Mouse (Mus musculus): ENCODE measurements around the gene Zfp239. TPM values are rescaled to one million over a fixed set of nuclear protein-coding genes. Genes with fewer than 3 reads are reported as not detected.
A peak's percentile ranks its signal among the peaks of the same experiment; 100 is the strongest.
"Not testable (repeated sequence)": the region's sequence is repeated elsewhere in the genome, so short reads cannot be mapped to it uniquely, and the experiment has no call there.

Gene Zfp239
- polyA plus RNA-seq, 1 experiment from 2014 or later: 12.5 TPM

DNA sequence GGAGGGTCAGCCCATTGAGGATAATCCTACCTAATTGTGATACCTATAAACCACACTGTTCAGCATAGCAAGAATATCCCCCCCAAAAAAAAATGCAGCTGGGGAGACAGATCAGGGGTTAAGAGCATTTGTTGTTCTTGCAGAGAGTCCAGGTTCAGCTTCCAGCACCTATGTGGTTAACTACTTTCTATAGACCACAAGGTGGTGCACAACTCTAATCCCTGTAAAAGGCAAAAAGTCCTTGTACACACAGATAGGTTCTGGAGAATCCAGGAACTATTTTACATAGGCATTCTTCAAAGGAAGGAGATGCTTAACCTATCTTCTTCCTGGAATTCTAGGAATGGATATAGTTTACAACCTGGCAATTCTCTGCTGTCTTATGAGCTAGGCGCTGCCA lies 3.9 kb upstream of the Zfp239 start:
- Histone ChIP-seq H3K27ac (replicated peaks) (no peak overlapping the region), H3K36me3 (no peaks in the 10 kb centered on the region), H3K27me3 (ENCODE audit: low read depth, poor library complexity, severe bottlenecking) (no peaks in the 10 kb centered on the region), H3K9me3 (replicated peaks) (no peaks in the 10 kb centered on the region), H3K4me3 (no peak overlapping the region), H3K4me1 (peaks cover 1% of the 10 kb centered on the region; the same call in 1 of the 2 replicates)
- no peak for DNase-seq (ENCODE audit: low spot score)
- 95% methylated on average over 1 of the region's 1 CpGs for WGBS

DNA sequence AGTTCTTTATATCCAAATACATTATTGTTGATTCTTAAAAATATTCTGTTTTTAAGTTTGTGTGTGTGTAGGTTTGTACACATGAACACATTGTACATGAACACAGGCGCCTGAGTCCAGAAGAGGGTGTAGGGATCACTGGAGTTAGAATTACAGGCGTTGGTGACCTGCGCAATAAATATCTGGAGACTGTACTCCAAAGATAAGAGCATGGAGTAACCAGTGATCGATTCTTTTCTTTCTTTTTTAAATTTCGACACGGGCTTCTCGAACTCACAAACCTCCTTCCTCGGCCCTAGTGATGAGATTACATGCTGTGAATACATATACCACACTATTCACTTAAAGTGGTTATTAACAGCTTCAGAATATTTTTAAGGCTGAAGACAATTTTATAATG lies 565 bp downstream of the Zfp239 start:
- no peak for DNase-seq (ENCODE audit: low spot score)
- H3K36me3 ChIP-seq: no peaks in the 10 kb centered on the region
- peak overlapping the region; percentile 83 for H3K4me3 ChIP-seq
- no peaks in the 10 kb centered on the region for H3K9me3 ChIP-seq (replicated peaks)
- 0 out of 2 replicates have a peak overlapping the region, but pooled peaks have one; percentile 88 for H3K27ac ChIP-seq (replicated peaks)
- H3K4me1 ChIP-seq: peaks cover 9% of the 10 kb centered on the region
- H3K27me3 ChIP-seq (ENCODE audit: low read depth, poor library complexity, severe bottlenecking): no peaks in the 10 kb centered on the region
- WGBS: 79% methylated on average over 8 of the region's 8 CpGs

DNA sequence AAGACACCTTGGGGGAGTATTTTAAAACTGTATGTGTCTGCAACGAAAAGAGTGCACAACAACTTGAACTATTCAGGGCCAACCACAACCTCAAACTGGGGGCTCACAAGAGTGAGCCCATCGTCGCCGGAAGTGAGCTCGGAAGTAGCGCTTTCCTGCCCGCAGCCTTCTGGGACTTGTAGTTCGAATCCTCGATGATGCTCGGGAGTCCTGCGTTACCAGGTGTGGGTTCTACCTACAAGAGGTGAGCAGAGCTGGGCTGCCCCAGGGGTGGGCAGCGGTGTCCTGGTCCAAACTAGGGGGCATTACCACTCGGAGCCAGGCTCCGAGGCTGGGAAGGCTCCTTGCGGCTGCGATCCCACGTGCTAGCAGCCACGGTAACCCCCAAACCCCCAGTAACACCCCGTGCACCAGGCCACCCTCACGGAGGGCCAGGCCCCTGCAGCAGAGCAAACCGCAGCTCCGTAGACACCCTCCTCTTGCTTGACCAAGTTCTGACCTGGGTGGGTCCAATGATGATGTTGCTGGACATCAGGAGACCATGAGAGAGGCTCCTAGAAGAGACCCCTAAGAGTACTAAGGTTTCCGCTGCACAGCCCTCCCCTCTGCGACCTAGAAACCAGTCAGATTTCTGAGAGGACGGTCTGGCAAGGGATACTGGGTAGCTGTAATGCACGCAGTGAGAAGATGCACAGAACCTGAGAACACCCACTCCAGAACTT lies 1.2 kb downstream of the Zfp239 start:
- peak; percentile 77 for DNase-seq (ENCODE audit: low spot score)

DNA sequence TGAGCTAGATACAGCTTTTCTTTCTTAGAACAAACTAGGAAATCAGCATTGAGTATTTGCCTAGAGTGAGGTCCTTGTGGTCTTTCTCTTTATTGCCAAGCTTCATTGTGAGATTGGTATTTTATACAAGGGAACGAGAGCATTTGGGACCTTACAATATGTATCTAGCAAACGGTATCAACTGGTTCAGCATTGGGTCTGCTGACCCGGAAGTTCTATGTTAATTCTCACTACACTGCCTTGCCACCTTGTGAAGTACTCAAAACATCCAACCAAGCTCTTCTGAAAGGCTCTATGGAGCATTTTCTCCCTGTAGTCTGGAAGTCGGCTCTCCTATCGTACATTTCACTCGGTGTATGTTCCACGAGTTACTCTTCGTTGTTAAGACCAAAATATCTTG lies 1.9 kb downstream of the Zfp239 start:
- Histone ChIP-seq H3K4me1 (peaks cover 9% of the 10 kb centered on the region), H3K9me3 (replicated peaks) (no peaks in the 10 kb centered on the region), H3K27me3 (ENCODE audit: low read depth, poor library complexity, severe bottlenecking) (no peaks in the 10 kb centered on the region), H3K27ac (replicated peaks) (0 out of 2 replicates have a peak overlapping the region, but pooled peaks have one; percentile 88), H3K36me3 (no peaks in the 10 kb centered on the region), H3K4me3 (peak overlapping the region; percentile 83)
- 92% methylated on average over 8 of the region's 8 CpGs for WGBS
- DNase-seq (ENCODE audit: low spot score): no peak

More for the DNA sequence above, 1.2 kb downstream of the Zfp239 start:
- H3K9me3 ChIP-seq (replicated peaks): no peaks in the 10 kb centered on the region
- H3K4me1 ChIP-seq: peaks cover 9% of the 10 kb centered on the region
- no peaks in the 10 kb centered on the region for H3K27me3 ChIP-seq (ENCODE audit: low read depth, poor library complexity, severe bottlenecking)
- H3K4me3 ChIP-seq: peak overlapping the region; percentile 83
- WGBS: 3% methylated on average over 26 of the region's 26 CpGs
- no peaks in the 10 kb centered on the region for H3K36me3 ChIP-seq
- peak overlapping the region; percentile 88 for H3K27ac ChIP-seq (replicated peaks)

DNA sequence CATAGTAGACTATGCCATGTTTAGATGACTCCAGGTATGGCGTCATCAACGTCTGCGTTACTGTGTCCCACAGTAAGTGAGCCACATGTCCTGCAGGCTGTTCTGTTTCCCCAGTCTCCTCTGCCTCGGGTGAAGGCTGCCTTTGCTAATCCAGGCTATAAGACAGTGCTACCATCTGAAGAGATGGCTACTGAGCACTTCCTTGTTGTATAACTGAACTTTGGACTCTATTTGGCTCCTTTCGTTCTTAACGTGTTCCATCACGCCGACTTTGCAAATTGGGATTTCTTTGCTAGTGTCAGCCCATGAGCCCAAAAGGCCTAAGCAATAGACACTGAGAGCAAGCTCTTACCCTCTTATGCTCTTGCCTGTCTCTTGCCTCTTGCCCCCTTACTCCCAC lies 6.3 kb downstream of the Zfp239 start:
- Histone ChIP-seq H3K36me3 (peaks cover 18% of the 10 kb centered on the region), H3K27me3 (ENCODE audit: low read depth, poor library complexity, severe bottlenecking) (no peaks in the 10 kb centered on the region), H3K9me3 (replicated peaks) (no peaks in the 10 kb centered on the region), H3K27ac (replicated peaks) (no peak overlapping the region), H3K4me1 (peaks cover 6% of the 10 kb centered on the region), H3K4me3 (no peak overlapping the region)
- no peak for DNase-seq (ENCODE audit: low spot score)
- WGBS: 93% methylated on average over 8 of the region's 8 CpGs

DNA sequence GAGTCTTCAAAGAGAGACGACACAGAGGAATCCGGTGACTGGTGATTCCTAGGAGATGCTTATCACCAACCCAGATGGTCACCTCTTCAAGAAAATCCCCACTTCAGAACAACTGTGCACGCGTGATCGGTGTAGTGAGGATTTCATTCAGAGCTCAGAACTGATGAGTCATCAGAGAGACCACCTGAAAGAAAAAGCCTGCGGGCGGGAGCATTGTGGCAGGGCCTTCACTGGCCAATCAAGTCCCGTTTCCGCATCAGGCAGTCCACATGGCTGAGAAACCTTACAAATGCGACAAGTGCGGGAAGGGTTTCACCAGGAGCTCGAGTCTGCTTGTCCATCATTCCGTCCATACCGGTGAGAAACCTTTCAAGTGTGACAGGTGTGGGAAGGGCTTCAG lies 9.1 kb downstream of the Zfp239 start:
- Histone ChIP-seq H3K27ac (replicated peaks) (no peak overlapping the region), H3K9me3 (replicated peaks) (no peaks in the 10 kb centered on the region), H3K4me3 (no peak overlapping the region), H3K36me3 (peaks cover 18% of the 10 kb centered on the region), H3K27me3 (ENCODE audit: low read depth, poor library complexity, severe bottlenecking) (no peaks in the 10 kb centered on the region), H3K4me1 (no peaks in the 10 kb centered on the region)
- WGBS: 82% methylated on average over 14 of the region's 14 CpGs
- DNase-seq (ENCODE audit: low spot score): no peak

DNA sequence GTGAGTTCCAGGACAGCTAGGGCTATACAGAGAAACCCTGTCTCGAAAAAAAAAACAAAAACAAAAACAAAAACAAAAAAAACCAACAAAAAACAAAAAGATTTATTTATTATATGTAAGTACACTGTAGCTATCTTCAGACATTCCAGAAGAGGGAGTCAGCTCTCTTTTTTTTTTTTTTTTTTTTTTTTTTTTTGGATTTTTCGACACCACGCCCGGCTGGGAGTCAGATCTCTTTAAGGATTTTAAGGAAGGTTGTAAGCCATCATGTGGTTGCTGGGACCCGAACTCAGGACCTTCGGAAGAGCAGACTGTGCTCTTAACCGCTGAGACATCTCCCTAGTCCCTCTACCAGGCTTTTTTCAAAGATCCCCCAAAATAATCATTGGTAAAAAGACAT lies 11.6 kb downstream of the Zfp239 start:
- WGBS: 90% methylated on average over 7 of the region's 7 CpGs

DNA sequence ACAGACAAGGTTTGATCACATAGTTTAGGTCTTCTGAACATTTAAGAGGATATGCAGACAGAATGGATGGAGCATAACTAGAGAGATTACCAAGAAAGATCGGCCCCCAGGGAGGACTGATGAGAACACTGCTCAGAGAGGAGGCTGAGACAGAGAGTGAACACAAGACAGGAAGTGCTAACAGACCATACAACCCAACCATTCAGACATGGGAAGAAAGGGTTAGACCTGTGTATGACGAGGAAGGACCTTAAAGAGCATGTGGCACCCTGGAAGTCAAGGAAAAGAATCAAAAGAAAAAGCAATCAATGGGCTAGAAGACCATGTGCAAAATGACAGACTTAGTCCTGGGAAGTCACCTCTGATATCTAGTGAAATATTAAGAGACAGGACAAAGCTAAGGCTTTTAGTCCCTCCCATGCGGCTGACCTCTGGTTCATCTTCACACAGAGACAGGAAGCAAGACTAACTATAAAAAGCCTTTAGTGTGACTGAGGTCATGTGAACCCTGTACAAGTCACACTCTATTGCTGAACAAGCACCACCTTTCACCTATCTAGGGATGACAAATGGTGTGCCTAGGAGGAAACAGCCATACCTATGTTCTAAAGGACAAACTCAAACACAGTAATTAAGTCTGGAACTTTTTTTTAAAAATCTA lies 12.9 kb downstream of the Zfp239 start:
- H3K4me1 ChIP-seq: peaks cover 4% of the 10 kb centered on the region; the same call in 1 of the 2 replicates
- H3K4me3 ChIP-seq: no peak overlapping the region
- DNase-seq (ENCODE audit: low spot score): no peak
- no peaks in the 10 kb centered on the region for H3K9me3 ChIP-seq (replicated peaks)
- no peak overlapping the region for H3K27ac ChIP-seq (replicated peaks)
- no peaks in the 10 kb centered on the region for H3K27me3 ChIP-seq (ENCODE audit: low read depth, poor library complexity, severe bottlenecking)
- H3K36me3 ChIP-seq: peaks cover 18% of the 10 kb centered on the region
- 84% methylated on average over 3 of the region's 3 CpGs for WGBS

More for the DNA sequence above, 11.6 kb downstream of the Zfp239 start:
- not testable (repeated sequence) for DNase-seq (ENCODE audit: low spot score); H3K27me3 ChIP-seq (ENCODE audit: low read depth, poor library complexity, severe bottlenecking); H3K27ac ChIP-seq (replicated peaks); H3K9me3 ChIP-seq (replicated peaks); H3K4me1 ChIP-seq; H3K4me3 ChIP-seq
- H3K36me3 ChIP-seq: peaks cover 18% of the 10 kb centered on the region

DNA sequence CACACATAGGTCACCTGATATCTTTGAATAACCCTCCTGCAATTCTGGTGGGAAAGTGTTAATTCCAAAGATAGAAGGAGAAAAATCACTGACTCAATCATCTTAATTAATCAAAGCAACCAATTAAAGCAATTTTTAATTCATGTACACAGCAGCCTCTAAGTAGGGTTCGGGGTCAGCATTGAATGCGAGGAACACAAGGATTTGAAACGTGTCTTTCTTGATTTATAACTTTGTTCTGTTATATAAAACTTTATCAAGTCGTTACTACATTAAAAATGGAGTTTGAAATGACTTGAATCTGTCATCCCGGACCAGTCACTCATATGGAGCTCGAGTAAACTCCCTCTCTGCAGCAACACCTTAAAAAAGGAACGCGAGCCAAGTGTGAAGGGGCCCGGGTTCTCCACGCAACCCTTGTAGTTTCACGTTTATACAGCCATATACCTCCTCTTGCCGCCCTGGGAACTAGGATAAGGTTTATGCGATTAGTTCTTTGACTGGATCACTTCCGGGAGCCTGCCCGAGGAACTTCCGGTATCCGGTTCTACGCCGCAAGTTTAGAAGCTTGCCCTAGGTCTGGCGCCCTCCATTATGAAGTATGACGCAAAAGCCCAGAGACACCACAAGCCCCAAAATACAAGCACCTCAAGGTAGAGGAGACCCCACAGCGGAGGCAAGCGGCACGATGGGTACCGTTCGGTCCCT lies 17.0 kb downstream of the Zfp239 start:
- no peaks in the 10 kb centered on the region for H3K9me3 ChIP-seq (replicated peaks)
- no peaks in the 10 kb centered on the region for H3K36me3 ChIP-seq
- 13% methylated on average over 26 of the region's 26 CpGs for WGBS
- peak overlapping the region; percentile 59 for H3K4me3 ChIP-seq
- H3K4me1 ChIP-seq: peaks cover 21% of the 10 kb centered on the region
- peak overlapping the region; percentile 96 for H3K27ac ChIP-seq (replicated peaks)
- DNase-seq (ENCODE audit: low spot score): no peak
- no peaks in the 10 kb centered on the region for H3K27me3 ChIP-seq (ENCODE audit: low read depth, poor library complexity, severe bottlenecking)

DNA sequence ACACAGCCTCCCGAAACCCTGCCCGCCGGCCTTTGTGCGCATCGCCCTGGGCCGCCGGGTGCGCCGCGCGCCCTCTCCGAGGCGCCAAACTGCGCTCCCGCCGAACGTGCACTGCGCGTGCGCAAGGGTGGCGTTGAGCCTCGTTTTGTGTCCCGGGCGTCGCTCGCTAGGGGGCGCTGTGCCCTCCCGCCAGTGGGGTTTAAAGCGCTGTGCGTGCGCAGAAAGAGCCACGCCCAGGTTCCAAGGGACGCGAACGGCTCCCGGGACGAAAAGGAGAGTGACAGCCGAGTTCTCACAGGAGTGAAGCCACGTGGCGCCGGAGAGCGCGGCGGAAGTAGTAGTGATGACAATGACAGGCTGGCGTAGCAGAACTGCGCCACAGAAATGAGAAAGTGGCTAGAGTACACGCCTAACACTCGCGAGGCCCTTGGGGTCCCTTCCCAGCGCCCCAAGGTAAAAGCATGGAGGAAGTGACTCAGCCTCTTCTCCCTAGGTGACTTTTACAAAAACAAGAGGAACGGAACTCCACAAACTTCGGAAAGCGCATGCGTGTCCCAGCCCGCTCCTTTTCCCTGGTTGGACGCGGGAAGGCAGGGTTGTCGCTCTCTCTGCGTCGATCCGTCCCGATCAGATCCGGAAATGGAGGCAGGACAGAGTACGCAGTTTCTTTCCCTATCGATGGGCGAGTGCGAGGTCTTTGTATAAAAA lies 17.7 kb downstream of the Zfp239 start:
- H3K36me3 ChIP-seq: no peaks in the 10 kb centered on the region
- peaks cover 21% of the 10 kb centered on the region for H3K4me1 ChIP-seq
- whole genome bisulfite sequencing: under 1% methylated on average over 67 of the region's 67 CpGs
- H3K27me3 ChIP-seq (ENCODE audit: low read depth, poor library complexity, severe bottlenecking): no peaks in the 10 kb centered on the region
- peak overlapping the region; percentile 59 for H3K4me3 ChIP-seq
- no peaks in the 10 kb centered on the region for H3K9me3 ChIP-seq (replicated peaks)
- DNase-seq (ENCODE audit: low spot score): peak; percentile 100
- peak overlapping the region; percentile 96 for H3K27ac ChIP-seq (replicated peaks)

DNA sequence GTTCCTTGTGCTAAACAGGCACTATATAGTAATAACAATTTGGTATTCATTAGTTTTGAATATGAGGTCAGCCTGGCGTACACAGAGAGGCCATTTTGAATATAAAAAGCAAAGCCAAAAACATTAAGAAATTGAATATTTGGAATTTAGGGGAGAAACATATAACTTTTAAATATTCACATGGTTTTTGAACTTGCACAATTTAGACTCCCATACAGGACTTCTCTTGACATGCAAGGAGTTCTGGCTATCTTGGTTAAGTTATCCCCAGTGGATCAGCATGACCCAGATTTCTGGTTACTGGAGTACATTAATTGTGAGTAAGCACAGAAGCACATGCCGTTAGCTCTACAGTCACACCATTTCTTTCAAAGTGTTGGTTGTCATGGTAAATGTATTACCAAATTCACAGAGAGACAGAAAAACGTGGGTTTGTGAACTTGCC lies 18.5 kb downstream of the Zfp239 start:
- DNase-seq (ENCODE audit: low spot score): no peak
- peaks cover 21% of the 10 kb centered on the region for H3K4me1 ChIP-seq
- H3K4me3 ChIP-seq: peak overlapping the region; percentile 59
- H3K36me3 ChIP-seq: no peaks in the 10 kb centered on the region
- peak overlapping the region; percentile 96 for H3K27ac ChIP-seq (replicated peaks)
- no peaks in the 10 kb centered on the region for H3K9me3 ChIP-seq (replicated peaks)
- H3K27me3 ChIP-seq (ENCODE audit: low read depth, poor library complexity, severe bottlenecking): no peaks in the 10 kb centered on the region
- WGBS: 69% methylated on average over 3 of the region's 3 CpGs

DNA sequence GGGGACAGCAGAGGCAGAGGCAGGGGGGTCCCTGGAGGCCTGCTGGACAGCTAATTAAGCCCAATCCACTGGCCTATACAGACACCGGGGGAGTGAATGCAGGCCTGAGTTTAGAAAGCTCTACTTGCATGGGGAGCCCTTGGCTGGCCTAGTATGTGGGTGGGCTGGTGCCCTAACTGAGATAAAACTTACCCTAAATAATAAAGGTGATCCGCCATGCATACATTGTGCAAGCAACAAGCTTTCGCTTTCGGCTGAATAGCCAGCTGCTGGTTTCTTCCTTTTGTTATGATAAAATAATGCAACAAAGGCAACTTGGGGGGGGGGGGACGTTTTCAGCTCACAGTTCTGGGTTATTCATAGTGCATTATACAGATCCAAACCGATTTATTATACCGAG lies 19.3 kb downstream of the Zfp239 start:
- 63% methylated on average over 7 of the region's 7 CpGs for WGBS
- Histone ChIP-seq H3K9me3 (replicated peaks) (no peaks in the 10 kb centered on the region), H3K27me3 (ENCODE audit: low read depth, poor library complexity, severe bottlenecking) (no peaks in the 10 kb centered on the region), H3K4me1 (peaks cover 21% of the 10 kb centered on the region), H3K27ac (replicated peaks) (peak overlapping the region; percentile 42), H3K36me3 (no peaks in the 10 kb centered on the region), H3K4me3 (no peak overlapping the region)
- DNase-seq (ENCODE audit: low spot score): peak; percentile 24
